Mouse (Mus musculus): ENCODE data around the gene Lfng.

The Lfng gene

DNA sequence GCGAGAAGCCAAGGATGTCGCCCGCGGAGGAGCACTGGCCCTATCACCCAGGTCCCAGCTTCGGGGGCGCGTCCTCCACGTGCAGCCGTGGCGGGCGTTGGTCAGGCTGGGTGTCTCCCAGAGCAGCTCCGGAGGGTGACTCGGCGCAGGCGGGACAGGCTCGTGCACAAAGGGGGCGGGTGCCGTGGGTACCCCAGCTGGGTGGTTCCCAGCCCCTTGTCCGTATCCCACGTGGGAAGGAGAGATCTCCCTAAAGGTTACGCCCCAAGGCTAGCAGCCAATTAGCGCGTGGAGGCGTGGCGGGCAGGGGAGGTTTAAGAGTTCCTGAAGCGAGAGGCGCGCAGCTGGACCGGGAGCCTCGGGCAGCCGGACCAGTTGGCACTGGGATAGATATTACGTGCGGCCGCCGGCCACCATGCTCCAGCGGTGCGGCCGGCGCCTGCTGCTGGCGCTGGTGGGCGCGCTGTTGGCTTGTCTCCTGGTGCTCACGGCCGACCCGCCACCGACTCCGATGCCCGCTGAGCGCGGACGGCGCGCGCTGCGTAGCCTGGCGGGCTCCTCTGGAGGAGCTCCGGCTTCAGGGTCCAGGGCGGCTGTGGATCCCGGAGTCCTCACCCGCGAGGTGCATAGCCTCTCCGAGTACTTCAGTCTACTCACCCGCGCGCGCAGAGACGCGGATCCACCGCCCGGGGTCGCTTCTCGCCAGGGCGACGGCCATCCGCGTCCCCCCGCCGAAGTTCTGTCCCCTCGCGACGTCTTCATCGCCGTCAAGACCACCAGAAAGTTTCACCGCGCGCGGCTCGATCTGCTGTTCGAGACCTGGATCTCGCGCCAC, at the start of gene Lfng:
Gene Lfng, plus strand, starts transcription at position 320 of the 835 bp plus-strand sequence.
- DNase-seq (ENCODE audit: low read depth), result peak; percentile 92

DNA sequence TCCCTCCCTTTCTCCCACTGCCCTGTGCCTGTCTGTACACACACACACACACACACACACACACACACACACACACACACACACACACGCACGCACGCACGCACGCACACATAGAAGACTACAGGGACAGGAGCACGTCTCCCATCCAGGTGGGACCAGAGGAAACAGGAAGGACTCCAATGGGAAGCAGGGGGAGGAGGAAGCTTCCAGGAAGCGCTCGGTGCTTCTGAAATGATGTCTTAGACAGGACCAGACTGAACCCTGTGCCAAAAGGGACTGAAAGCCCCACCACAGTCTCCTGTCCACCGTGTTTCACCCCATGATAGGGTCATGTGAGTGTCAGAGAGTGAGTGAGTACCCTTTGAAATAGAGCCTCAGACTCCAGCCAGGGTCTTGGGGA, 44.5 kb upstream of the Lfng start:
- DNase-seq (ENCODE audit: low read depth), result no peak

DNA sequence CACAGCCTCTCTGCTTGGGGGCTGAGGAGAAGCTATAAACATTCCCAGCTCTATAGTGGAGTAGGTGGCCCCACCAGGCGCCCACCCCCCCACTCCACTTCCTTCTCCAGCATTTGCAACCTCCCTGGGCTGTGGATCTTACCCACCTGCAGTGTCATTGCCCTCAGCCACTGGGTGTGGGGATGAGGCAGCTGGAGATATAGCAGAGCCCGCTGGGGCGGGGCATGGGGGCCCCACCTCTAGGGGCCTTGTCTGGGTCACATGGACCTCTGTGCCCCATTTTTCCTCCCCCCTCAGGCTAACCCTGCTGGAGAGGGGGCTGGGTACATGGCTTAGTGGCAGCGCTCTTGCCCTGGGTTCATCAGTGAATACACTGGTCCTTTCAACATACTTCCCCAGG, 42.2 kb upstream of the Lfng start, which contains the start of gene Grifin:
Gene Grifin, minus strand, starts transcription at position 176 of the 400 bp plus-strand sequence.
- DNase-seq (ENCODE audit: low read depth), result no peak

DNA sequence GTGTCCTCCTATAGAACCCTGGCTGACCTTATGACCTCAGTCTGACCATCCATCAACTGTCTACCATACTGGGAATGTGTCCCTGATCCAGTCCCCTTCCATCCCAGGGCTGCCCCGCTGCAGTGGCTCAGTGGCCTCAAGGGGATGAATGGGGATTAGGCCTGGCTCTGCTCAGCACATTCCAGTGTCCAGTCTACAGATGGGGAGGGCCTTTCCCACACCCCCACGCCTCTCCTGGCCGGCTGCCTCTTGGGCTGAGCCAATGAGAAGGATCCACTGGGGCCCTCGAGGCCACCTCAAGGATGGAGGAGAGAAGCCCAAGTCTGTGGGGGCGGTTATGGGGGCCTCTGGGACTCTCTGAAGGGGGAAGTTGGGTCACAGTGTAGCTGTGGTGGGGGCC, 41.7 kb upstream of the Lfng start:
- DNase-seq (ENCODE audit: low read depth), result no peak

DNA sequence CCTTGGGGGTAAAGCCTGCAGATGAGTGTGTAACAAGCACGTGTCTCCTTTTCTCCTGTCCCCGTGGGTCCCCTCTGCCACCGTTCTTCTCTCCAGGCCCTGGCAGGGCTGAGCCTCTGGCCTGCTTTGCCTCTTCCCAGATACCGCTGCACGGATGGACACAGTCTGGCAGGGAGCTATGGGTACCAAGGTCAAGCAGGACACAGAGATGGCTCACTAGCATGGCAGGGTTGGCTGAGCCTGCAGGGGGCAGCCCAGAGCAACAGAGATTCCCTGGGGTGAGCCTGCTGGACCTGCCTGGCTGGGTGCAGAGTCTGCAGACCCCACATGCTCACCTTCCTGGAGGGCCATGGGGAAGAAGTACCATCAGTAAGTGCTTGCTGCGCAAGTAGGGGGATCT, 41.3 kb upstream of the Lfng start:
- DNase-seq (ENCODE audit: low read depth), result no peak

DNA sequence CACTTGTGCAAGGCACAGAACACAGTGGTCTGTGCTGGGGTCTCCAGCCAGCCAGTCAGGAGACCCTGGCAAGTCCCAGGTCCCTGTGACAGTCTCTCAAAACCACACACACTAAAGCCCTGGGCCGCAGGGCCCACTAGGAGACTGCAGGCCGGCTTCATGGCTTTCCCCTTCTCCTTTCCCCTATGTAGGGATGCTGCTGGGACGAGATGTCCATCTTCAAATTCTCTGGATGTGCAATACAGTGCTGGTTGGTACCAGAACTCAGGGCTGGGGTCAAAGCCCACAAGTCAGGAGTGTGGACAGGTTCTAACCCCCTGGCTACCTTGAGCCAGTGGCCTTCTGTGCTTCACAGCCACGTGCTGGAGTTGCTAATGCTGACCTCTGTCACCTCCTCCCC, 40.8 kb upstream of the Lfng start:
- DNase-seq (ENCODE audit: low read depth), result no peak

DNA sequence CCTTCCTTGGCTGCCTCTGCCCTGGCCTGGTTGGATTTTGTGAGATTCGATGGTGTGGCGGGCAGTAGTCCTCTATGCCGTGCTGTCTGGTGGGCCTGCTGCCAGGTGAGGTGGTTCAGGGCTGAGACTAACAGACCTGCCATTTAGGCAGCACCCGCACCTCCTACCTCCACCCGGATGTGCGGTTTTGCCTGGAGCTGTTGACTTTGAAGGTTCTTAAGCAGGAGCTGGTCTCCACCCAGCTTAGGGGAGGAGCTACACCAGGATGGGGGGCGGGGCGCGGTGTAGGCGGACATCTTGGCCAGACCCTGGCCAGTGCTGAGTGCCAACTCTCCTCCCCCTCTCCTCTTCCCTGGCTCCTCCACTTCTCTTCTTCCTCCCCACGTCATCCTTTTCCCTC, 39.8 kb upstream of the Lfng start:
- DNase-seq (ENCODE audit: low read depth), result peak; percentile 54

DNA sequence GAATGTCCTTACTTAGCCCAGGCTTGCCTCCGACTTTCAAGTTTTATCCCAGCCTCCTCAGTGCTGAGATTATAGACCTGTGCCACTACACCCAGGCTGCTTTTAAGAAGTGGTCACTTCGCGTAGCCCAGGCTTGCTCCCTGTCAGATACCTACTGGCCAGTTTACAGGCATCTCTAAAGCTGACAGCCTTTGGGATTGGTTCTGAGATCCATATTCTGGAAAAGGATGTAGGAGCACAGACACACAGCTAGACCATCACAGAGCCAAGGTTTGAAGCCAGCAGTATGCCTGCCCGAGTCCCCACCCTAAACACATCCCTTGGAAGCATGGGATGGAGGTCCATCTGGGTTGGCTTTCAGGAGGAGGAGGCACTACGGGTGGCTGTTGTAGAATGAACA, 39.4 kb upstream of the Lfng start:
- DNase-seq (ENCODE audit: low read depth), result no peak

DNA sequence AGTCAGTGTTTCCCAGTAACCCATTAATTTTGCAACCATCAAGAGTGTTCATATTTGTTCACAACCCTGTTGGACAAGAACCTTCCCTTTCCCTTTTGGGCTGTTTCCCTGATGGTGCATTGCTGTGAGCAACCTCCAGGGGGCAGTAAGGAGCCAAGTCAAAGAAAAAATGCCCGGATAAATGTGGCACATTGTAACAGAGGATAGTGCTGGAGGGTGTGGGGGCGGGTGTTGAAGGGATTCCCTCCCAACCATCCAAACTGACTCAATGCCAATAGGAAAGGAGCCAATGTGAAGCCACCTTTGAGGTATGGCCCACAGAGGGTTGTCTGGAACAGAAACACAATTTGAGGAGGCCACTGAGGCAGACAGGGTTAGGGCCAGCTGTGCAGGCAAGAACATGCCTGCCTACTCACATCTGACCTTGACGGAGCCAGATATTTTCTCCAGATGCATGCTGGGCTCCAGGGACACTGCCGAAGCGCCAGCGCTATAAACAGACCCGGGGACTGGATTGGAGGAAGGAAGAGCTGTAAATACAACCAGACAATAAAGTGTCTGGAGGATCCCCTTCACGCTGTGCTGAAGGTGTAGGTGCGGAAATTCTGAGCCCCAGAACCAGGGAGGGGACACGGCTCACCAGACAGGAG, 38.7 kb upstream of the Lfng start:
- peak; percentile 63 for DNase-seq (ENCODE audit: low read depth)

DNA sequence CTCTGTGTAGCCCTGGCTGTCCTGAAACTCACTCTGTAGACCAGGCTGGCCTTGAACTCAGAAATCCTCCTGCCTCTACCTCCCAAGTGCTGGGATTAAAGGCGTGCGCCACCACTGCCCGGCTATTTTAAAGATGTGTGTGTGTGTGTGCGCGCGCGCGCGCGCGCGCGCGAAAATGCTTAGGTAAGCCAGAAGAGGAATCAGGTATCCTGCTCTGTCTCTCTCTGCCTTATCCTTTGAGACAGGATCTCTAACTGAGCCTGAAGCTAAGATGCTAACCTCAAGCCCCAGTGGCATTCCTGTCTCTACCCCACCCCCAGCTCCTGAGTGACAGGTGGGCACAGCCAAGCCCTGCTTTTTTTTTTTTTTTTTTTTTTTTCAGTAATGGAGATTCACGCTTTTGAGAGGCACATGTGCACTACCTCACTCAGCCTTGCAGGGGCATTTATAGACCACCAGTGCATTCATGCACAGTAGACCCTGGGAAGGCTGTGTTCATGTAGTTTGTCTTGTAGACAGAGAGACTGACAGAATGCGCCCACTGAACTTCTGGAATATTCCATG, 38.0 kb upstream of the Lfng start:
- no peak for DNase-seq (ENCODE audit: low read depth)

DNA sequence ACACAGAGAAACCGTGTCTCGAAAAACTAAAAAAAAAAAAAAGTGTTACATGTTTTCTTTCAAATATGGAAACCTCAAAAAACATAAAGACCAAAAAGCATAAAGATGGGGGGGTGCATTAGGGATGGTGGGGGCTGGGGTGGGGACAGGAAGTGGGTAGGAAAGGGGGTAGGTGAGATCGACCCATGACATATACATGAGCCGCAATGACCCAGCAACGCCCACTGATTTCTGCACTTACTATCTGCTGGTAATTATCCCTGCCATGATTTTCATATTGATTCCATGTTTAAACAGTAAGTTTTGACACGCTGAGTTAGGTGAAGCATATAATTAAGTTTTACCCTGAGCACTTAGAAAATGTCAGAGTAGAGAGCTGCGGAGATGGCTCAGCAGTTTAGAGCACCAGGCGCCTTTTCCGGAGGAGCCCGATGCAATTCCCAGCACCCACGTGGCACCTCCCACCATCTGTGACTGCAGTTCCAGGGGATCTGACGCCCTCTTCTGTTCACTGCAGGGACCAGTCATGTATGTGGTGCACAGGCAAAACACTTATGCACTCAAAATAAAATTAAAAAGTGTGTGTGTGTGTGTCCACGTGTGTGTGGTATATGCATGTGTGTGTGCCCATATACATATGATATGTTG, 36.8 kb upstream of the Lfng start:
- DNase-seq (ENCODE audit: low read depth), result no peak

DNA sequence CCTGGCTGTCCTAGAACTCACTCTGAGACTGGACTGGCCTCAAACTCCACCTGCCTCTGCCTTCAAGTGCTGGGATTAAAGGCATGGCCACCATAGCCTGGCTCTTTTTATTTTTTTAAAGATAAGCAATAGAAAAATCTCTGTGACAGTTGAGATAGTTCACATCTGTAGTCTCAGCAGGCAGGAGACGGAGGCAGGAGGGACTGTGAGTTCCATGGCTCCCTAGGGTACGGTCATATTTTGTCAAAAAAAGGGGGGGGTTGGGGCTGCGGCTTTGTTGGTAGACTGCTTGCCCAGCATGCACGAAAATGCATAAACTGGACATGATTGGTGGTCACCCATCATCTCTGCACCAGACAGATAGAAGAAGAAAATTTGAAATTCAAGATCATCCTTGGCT, 35.9 kb upstream of the Lfng start:
- no peak for DNase-seq (ENCODE audit: low read depth)

DNA sequence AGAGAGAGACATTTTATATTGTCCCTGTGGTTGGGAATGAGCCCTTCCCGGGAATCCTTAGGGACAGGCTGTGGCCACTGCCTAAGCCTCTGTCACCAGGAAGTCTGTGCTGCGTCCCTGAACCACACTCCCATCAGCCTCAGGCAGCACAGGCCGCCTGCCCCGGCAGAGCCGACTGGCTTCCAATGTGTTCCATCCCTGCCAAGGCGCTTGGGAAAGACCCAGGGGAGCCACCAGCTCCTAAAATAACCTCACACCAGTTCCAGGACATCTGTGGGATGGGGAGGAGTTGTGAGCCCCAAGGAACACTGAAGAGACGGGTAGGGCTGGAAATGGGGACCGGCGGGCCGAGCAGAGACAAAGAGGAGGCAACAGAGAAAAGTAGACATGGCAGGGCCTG, 35.4 kb upstream of the Lfng start:
- no peak for DNase-seq (ENCODE audit: low read depth)

DNA sequence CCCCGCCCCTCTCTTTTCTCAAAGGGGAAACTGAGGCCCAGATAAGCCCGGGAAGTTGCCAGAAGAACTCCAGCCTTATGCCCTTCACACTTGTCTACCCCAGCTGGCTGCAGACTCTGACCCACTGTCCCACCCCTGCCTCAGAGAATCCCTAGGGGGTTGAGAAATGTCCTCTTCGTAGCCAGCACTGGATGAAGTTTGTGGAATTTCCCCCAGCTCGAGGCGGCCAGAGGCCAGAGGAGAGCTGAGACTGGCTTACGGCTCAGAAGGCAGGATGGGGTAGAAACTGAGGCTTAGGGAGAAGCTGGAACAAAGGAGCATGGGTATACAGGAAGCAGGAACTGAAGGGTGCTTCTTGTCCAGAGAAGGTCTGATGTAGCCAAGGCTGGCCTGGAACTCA, 34.5 kb upstream of the Lfng start:
- DNase-seq (ENCODE audit: low read depth), result no peak

DNA sequence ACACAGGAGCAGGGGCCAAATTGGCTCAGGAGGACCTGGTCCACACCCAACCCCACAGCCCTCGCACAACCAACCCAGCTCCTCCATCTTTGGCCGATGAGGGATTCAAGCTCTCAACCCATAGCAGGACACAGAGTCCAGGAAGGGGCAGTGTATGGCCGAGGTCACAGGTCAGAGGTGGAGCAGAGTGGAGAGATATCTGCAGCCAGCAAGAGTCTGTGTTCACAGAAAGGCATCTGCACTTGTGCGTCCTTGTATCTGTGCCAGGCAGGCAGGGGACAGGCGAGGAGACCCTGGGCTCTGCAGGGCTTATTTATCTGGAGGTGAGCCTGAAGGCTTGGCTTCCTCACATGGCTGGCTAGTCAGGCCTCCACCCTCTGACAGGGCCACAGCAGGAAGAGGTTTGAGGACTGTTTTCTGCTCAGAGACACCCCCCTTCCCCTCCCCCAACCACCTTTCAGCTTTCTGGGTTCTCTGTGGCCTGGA, 31.7 kb upstream of the Lfng start:
- no peak for DNase-seq (ENCODE audit: low read depth)

DNA sequence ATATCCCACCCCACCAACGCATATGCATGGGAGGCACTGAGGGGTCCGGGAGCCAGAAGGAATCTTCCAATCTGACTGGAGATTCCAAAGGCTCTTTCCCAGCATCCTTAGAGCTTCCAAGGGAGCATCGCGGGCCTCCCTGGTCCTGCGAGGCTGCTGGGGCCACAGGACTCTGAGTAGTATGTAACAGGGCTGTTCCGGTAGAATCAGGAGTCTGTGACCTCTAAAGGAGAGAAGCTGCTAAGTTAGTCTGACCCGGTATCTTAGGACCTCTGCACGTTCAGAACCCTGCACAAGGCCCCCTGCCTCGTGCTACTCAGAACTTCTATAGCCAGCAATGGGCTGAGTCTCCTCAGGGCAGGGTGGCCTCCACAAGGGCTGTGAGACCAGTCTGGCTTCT, 27.9 kb upstream of the Lfng start:
- no peak for DNase-seq (ENCODE audit: low read depth)

DNA sequence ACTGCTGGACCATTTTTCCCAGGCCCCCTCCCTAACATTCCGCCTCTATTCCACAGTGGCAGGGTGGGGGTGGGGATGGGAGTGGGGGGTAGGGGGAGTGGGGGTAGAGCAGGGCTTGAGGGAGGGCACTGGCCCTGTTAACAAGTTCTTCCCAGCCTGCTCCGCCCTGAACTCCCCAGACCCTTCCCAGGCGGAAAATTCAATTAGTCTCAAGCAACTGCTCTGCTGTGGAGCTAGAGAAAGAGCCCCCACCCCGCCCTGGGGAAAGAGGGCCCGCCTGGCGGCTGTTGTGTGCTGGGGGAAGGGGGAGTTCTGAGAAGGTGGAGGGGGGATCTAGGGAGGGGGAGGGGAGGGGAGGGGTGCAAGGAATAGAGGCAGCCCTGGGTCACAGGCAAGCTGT, 27.3 kb upstream of the Lfng start:
- DNase-seq (ENCODE audit: low read depth), result no peak

DNA sequence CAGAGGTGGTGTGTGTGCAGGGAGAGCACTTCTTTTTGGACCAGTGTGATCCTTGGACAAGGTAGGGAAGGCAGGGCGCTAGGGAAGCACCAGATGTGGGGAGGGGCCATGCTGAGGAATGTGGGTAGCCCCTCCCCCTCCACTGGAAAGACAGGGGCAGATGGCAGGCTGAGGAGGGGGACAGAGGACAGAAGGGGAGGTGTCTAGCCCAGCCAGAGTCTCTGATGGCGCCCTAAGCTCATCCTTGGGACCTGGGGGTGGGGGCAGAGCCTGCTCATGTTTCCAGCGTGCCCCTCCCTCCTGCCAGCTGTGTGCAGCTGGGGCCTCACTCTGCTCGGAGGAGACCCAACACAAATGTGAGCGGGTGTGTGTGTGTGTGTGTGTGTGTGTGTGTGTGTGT, 25.6 kb upstream of the Lfng start:
- no peak for DNase-seq (ENCODE audit: low read depth)

DNA sequence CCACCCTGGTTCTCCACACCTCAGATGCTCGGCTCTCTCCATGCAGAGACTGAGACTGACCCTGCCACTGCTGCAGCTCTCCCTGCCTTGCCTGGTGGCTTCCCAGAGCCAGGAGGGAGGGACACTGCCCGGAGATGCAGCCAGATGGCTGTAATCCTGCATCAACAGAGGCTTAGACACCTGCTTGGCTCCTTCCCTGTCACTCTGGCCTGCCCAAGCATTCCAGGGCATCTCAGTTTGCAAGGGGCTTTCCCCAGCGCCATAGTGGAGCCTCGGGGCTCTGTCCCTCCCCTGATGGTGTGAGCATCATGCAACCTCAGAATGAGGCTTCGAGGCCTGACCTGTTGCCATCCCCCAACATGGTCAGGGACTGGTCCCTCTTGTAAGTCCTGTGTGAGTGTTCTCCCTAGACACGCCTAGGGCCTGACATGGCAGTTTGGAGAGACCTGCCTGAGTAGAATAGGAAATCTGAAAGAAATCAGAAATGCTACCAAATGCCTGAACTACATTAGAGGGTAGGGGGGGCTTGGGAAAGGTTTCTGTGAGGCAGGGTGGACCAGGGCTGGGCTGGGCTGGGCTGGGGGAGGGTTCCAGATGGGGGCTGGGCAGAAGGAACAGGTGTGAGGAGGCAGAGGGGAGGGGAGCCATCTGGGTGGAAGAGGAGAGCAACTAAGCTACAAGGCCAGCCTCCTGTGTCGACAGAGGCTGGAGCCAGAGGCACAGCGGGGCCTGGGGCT, 24.0 kb upstream of the Lfng start:
- DNase-seq (ENCODE audit: low read depth), result no peak

DNA sequence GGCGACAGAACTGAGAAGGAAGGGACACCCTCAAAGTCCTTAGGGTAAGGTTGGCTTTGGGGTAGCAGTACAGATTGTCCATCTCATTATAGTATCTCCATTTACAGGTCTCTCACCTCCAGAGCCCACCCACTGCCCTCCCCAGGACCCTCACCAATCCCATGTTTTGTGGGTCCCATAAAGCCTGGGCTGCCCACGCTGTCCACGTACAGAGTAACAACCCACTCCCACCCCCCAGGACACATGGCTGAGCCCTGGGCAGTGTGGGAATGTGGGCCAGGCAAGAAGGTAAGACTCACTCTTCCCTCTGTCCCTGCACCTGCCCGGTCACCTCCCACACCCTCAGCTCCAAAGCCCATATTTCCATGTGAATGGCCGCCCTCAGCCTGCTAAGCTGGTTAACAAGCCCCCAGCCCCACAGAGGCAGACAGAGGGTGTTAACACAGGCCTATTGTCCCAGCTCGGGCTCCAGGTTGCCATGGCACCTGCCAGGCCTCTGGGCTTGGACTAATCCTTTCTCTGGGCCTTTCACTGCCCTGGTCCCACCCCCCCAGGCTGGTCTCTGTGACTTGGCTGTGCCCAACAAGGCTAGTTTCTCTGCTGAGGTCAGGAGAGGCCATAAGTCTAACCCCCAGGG, 23.3 kb upstream of the Lfng start:
- no peak for DNase-seq (ENCODE audit: low read depth)

DNA sequence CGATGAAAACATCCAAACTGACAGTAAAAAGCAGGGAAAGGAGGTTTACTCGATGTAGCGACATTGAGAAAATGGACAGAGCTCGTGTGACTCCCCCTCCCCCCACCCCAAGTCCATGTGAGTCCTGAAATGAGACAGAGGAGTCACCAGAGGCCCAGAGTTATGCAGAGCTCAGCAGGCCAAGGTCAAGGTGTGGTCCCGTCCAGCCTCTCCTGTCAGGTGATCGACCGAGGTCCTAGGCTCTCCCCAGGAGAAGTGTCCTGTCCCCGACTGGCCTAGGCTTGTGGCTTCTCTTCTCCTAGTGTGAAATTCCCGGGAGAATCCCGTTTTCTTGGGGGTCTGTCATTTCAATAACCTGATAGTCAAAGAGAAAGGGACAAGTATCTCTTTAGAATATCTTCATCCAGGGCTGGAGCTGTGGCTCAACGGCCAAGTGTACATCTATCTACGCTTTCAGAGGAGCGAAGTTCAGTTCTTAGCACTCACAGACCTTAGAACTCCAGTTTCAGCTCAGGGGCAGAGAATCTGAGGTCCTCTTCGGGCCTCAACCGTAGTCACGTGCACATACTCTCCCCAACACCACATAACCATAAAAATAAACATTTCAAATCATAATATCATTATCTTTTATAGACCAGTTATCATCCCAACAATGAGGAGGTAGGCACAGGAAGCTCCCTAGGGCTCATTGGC, 17.9 kb upstream of the Lfng start:
- no peak for DNase-seq (ENCODE audit: low read depth)

Data from c-Kit-positive CD71-positive TER-119-negative erythroid progenitor cells, embryonic 14.5 days (primary cell).